Mouse (Mus musculus): Measurements from ENCODE around the gene Rpl23a. TPM values are rescaled to one million over a fixed set of nuclear protein-coding genes. Genes with fewer than 3 reads are reported as not detected.

Gene Rpl23a
- total RNA-seq (2022), result 100 to 1,000 TPM; 678 to 790 (median 743) TPM

DNA sequence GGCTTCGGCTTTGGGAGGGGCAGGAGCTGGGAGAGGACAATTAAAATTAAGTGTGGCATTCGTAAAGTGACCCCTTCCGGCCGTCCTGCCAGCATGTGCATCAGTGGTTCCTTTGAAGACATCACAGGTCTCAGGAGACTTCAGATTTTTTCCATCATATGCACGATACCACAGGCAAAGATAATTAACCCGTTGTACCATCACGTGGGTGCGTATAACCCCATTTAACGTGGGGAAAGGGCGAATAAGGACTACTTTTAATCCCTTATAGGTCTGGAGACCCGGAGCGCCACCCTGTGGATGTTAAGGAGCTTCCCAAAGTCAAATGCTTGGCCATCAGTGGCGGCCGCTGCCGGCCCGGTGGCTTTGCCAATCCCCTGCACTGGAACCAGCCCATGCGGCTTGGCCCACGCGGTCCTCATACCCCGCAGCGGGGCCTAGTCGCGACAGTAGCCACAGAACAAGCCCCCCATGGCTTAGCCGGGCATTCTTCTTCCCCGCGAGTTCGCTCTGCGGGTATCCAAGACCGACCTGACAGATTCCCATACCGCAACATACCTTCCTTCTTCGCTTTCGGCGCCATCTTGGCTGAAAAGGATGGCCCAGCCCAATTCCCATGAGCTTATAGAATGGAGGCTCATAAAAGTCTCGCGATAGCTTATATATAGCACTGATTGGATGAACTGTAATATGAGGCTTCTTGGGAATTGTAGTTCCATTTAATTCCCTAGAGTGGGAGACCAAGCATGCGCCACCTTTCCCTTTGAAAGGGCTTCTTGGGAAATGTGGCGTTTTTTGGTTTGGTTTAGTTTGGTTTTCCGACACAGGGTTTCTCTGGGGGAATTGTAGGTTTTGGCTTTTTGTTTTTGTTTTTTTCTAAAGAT lies at the start of gene Rpl23a:
Gene Rpl23a, minus strand, starts transcription at position 624 of the 884 bp plus-strand sequence.
- DNase-seq (ENCODE audit: low spot score in 2 of 2), result peak; percentile 85

- DNase-seq (ENCODE audit: low spot score in 2 of 2), result no peak
Observed at GRCm38 (mm10) chr11:78231518-78231917, 48.1 kb upstream of the Rpl23a start.

GRCm38 (mm10) chr11:78223586-78223985 lies 40.2 kb upstream of the Rpl23a start:
- DNase-seq (ENCODE audit: low spot score in 2 of 2), result no peak

GRCm38 (mm10) chr11:78215709-78216317 lies 32.4 kb upstream of the Rpl23a start:
- DNase-seq (ENCODE audit: low spot score in 2 of 2), result no peak

GRCm38 (mm10) chr11:78213086-78213817 lies 29.9 kb upstream of the Rpl23a start:
- DNase-seq (ENCODE audit: low spot score in 2 of 2), result no peak

DNA sequence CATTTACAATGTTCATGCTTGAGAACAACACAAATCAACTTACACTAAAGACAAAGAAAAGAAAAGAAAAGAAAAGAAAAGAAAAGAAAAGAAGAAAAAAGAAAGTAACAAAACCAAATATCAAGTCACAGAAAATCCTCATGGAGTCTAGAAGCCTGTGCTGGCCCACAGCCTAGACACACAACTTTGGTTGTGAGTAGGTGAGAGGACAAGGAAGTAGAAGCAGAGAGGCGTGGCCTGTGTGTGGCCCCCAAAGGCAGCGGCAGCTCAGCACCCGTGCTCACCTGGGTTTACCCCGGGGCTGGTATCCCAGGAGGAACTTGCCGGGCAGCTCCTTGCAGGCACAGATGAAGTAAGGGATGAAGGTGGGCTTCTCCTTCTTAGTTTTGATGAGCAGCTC lies 28.1 kb upstream of the Rpl23a start:
- DNase-seq (ENCODE audit: low spot score in 2 of 2), result no peak

GRCm38 (mm10) chr11:78210615-78211014 lies 27.2 kb upstream of the Rpl23a start:
- no peak for DNase-seq (ENCODE audit: low spot score in 2 of 2)

- DNase-seq (ENCODE audit: low spot score in 2 of 2), result no peak
Observed at GRCm38 (mm10) chr11:78209886-78210285, 26.5 kb upstream of the Rpl23a start.

- no peak for DNase-seq (ENCODE audit: low spot score in 2 of 2)
Observed at GRCm38 (mm10) chr11:78207190-78207589, 23.8 kb upstream of the Rpl23a start.

- no peak for DNase-seq (ENCODE audit: low spot score in 2 of 2)
Observed at GRCm38 (mm10) chr11:78205361-78206206, 22.2 kb upstream of the Rpl23a start.

DNA sequence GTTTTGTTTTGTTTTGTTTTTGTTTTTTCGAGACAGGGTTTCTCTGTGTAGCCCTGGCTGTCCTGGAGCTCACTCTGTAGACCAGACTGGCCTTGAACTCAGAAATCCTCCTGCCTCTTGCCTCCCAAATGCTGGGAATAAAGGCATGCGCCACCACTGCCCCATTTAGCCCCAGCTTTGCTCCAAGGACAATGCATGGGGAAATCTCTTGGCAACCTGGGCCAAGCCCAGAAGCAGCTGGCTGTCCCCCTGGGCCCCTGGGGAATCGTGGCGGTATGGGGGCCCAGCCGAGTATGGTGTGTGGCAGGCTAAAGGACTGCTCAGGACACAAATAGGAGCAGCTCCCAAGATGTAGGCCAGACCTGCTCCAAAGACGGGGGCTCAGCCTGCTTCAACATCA lies 20.9 kb upstream of the Rpl23a start:
- DNase-seq (ENCODE audit: low spot score in 2 of 2), result no peak

DNA sequence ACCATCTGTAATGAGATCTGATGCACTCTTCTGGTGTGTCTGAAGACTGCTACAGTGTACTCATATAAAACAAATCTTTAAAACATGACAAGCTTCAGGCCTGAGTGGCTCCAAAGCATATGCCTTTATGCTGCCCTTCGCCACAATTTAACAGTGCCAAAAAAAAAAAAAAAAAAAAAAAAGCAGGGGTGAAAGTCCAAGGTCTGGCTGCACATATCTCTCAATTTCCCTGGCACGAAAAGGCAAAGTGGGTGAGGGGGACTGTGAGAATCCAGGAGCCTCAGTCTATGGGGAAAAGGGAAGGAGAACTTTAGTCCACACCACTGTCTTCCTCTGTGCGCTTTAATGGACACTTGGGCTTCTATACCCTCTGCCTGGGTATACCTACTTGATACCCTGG lies 19.0 kb upstream of the Rpl23a start:
- no peak for DNase-seq (ENCODE audit: low spot score in 2 of 2)

DNA sequence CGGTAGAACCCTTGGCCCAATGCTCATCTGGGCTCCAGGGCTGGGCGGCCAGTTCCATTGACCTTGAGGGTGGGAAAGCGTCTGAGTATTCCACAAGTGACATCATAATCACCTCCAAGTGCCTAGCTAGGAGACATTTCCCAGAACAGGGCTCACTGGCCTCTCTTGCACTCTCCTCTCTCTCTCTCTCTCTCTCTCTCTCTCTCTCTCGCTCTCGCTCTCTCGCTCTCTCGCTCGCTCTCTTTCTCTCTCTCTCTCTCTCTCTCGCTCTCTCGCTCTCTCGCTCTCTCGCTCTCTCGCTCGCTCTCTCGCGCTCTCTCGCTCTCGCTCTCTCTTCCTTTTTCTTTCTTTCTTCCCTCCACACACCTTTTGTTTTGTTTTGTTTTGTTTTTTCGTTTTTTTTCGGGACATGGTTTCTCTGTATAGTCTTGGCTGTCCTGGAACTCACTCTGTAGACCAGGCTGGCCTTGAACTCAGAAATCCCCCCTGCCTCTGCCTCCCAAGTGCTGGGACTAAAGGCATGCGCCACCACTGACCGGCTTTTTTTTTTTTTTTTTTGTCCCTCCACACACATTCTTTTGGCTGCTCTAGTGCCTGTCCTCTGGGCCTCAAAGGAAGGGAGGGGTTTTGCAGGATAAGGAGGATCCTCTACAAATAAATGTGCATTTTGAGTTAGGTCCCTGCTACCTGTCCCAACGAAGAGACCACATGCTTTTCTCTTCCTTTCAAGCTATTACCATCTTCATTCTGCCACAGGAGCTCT lies 11.9 kb upstream of the Rpl23a start:
- DNase-seq (ENCODE audit: low spot score in 2 of 2), result no peak

GRCm38 (mm10) chr11:78194411-78195100 lies 11.2 kb upstream of the Rpl23a start:
- no peak for DNase-seq (ENCODE audit: low spot score in 2 of 2)

GRCm38 (mm10) chr11:78193113-78193512 lies 9.7 kb upstream of the Rpl23a start, which contains the start of gene Proca1:
Gene Proca1, plus strand, starts transcription at chr11:78193392.
- DNase-seq (ENCODE audit: low spot score in 2 of 2), result no peak

DNA sequence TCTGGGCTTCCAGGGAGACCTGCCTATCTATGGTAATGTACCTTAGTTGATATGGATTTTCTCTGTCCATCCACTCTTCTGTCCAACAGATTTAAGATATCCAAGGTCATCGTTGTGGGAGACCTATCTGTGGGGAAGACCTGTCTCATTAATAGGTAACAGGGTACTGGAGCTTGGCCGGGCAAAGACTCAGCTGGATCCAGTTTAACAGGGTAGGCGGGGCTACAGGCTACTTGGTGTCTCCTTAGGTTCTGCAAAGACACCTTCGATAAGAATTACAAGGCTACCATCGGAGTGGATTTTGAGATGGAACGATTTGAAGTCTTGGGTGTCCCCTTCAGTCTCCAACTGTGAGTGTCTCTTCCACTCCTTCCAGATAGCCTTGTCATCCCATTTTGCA lies 6.7 kb upstream of the Rpl23a start:
- DNase-seq (ENCODE audit: low spot score in 2 of 2), result no peak

GRCm38 (mm10) chr11:78189234-78190040 lies 6.1 kb upstream of the Rpl23a start:
- peak in 1 of 2 experiments; percentile 75 for DNase-seq (ENCODE audit: low spot score in 2 of 2)

DNA sequence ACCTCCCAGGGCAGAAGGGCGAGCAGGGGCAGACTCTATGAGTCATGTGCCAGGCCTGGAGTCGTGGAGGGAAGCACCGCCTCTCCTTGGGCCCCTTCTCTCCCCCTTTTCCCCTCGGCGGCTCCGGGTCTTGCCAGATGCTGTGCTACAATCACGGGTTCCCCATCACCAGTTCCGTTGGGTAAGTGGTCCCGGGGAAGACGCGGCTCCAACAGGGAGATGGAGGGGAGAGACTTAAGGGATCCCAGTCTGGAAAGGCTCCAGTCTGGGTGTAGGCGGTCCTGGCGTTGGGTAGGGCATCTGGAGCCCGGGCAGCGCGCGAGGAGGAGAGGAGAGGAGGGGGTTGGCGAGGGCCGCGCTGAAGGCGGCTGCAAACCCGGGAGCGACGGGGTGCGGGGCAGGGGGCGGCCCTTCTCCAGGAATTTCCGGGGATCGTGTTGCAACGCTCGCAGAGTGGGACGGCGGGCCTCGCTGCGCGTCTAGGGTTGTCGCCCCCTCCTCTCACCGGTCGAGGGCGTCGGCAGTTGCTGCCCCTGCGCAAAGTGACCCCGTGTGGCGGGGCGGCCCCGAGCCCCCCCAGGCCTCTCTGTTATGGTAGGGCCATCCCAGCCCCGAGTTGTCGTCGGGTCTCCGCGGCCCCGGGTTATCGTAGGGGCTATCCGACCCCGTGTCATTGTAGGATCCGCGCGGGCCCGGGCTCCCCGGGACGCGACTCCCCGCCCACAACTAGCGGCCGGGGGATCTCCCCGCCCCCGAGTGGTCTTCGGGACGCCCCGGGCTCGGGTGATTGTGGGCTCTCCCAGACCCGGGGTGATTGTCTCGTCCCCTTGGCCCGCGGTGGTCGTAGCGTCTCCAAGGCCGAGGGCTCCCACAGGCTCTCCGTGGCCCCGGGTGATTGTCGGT lies 5.2 kb upstream of the Rpl23a start, which contains the start of gene Rab34:
Gene Rab34, plus strand, starts transcription at position 100 of the 903 bp plus-strand sequence.
- DNase-seq (ENCODE audit: low spot score in 2 of 2), result peak in 1 of 2 experiments; percentile 54

Measured in left cerebral cortex, adult 8-10 months (tissue).